Mouse (Mus musculus): ENCODE measurements around the gene Hyls1. TPM values are rescaled to one million over a fixed set of nuclear protein-coding genes. Genes with fewer than 3 reads are reported as not detected.
A peak's percentile ranks its signal among the peaks of the same experiment; 100 is the strongest.

Gene Hyls1
- polyA plus RNA-seq, 1 experiment from 2014 or later, result 8.1 TPM

GRCm38 (mm10) chr9:35587674-35588073 lies 17.5 kb upstream of the Hyls1 start:
- Histone ChIP-seq H3K36me3 (ENCODE audit: insufficient read depth, low read length) (no peaks in the 10 kb centered on the region), H3K9me3 (replicated peaks; ENCODE audit: low read length) (no peaks in the 10 kb centered on the region), H3K4me3 (replicated peaks; ENCODE audit: low read depth, low read length) (no peak overlapping the region), H3K27ac (no peak overlapping the region), H3K27me3 (ENCODE audit: insufficient read depth, low read length) (no peaks in the 10 kb centered on the region), H3K4me2 (ENCODE audit: low read length) (no peak overlapping the region), H3K4me1 (replicated peaks; ENCODE audit: insufficient read depth, low read length) (no peaks in the 10 kb centered on the region), H3K9ac (ENCODE audit: low read depth, low read length) (no peak overlapping the region)
- ATAC-seq (replicated peaks; ENCODE audit: low FRiP score, low read depth) (no peak), DNase-seq (ENCODE audit: low spot score) (no peak)
- 78% methylated on average over 1 of the region's 1 CpGs for WGBS
- no peak for TF ChIP-seq CTCF (IDR thresholded peaks at IDR 0.05; ENCODE audit: low read depth)

GRCm38 (mm10) chr9:35574416-35574815 lies 4.2 kb upstream of the Hyls1 start:
- WGBS, result 3% methylated on average over 32 of the region's 32 CpGs
- peak overlapping the region; percentile 46 for H3K4me2 ChIP-seq (ENCODE audit: low read length)
- TF ChIP-seq CTCF (IDR thresholded peaks at IDR 0.05; ENCODE audit: low read depth), result no peak
- no peaks in the 10 kb centered on the region for H3K9me3 ChIP-seq (replicated peaks; ENCODE audit: low read length)
- H3K9ac ChIP-seq (ENCODE audit: low read depth, low read length), result 0 out of 2 replicates have a peak overlapping the region, but pooled peaks have one; percentile 31
- no peak for ATAC-seq (replicated peaks; ENCODE audit: low FRiP score, low read depth)
- H3K4me1 ChIP-seq (replicated peaks; ENCODE audit: insufficient read depth, low read length), result no peaks in the 10 kb centered on the region
- no peaks in the 10 kb centered on the region for H3K27me3 ChIP-seq (ENCODE audit: insufficient read depth, low read length)
- H3K27ac ChIP-seq, result no peak overlapping the region
- 0 out of 2 replicates have a peak overlapping the region, but pooled peaks have one; percentile 9 for H3K4me3 ChIP-seq (replicated peaks; ENCODE audit: low read depth, low read length)
- no peaks in the 10 kb centered on the region for H3K36me3 ChIP-seq (ENCODE audit: insufficient read depth, low read length)
- DNase-seq (ENCODE audit: low spot score), result no peak

GRCm38 (mm10) chr9:35570663-35571062 lies 465 bp upstream of the Hyls1 start:
- no peak for ATAC-seq (replicated peaks; ENCODE audit: low FRiP score, low read depth)
- no peaks in the 10 kb centered on the region for H3K4me1 ChIP-seq (replicated peaks; ENCODE audit: insufficient read depth, low read length)

GRCm38 (mm10) chr9:35567995-35568394 lies 2.2 kb downstream of the Hyls1 start:
- ATAC-seq (replicated peaks; ENCODE audit: low FRiP score, low read depth) (no peak), DNase-seq (ENCODE audit: low spot score) (no peak)
- no peak overlapping the region for H3K27ac ChIP-seq
- no peaks in the 10 kb centered on the region for H3K27me3 ChIP-seq (ENCODE audit: insufficient read depth, low read length)
- no peak for TF ChIP-seq CTCF (IDR thresholded peaks at IDR 0.05; ENCODE audit: low read depth)
- peaks cover 14% of the 10 kb centered on the region; the same call in 1 of the 2 replicates for H3K36me3 ChIP-seq (ENCODE audit: insufficient read depth, low read length)
- WGBS, result 75% methylated on average over 3 of the region's 3 CpGs
- H3K9me3 ChIP-seq (replicated peaks; ENCODE audit: low read length), result no peaks in the 10 kb centered on the region
- H3K4me3 ChIP-seq (replicated peaks; ENCODE audit: low read depth, low read length), result no peak overlapping the region
- no peak overlapping the region for H3K9ac ChIP-seq (ENCODE audit: low read depth, low read length)
- H3K4me1 ChIP-seq (replicated peaks; ENCODE audit: insufficient read depth, low read length), result no peaks in the 10 kb centered on the region
- no peak overlapping the region for H3K4me2 ChIP-seq (ENCODE audit: low read length)

More at GRCm38 (mm10) chr9:35570663-35571062, 465 bp upstream of the Hyls1 start:
- DNase-seq (ENCODE audit: low spot score), result no peak
- WGBS, result 9% methylated on average over 5 of the region's 5 CpGs
- H3K36me3 ChIP-seq (ENCODE audit: insufficient read depth, low read length), result 0 out of 2 replicates have a peak, but pooled peaks cover 3% of the 10 kb centered on the region
- H3K4me3 ChIP-seq (replicated peaks; ENCODE audit: low read depth, low read length), result peak overlapping the region; percentile 60
- TF ChIP-seq CTCF (IDR thresholded peaks at IDR 0.05; ENCODE audit: low read depth), result no peak
- peak overlapping the region; percentile 55 for H3K4me2 ChIP-seq (ENCODE audit: low read length)
- no peaks in the 10 kb centered on the region for H3K9me3 ChIP-seq (replicated peaks; ENCODE audit: low read length)
- H3K27me3 ChIP-seq (ENCODE audit: insufficient read depth, low read length), result no peaks in the 10 kb centered on the region
- no peak overlapping the region; the same call in 1 of the 2 replicates for H3K9ac ChIP-seq (ENCODE audit: low read depth, low read length)
- H3K27ac ChIP-seq, result no peak overlapping the region

- Histone ChIP-seq H3K27me3 (ENCODE audit: insufficient read depth, low read length) (no peaks in the 10 kb centered on the region), H3K9ac (ENCODE audit: low read depth, low read length) (no peak overlapping the region), H3K9me3 (replicated peaks; ENCODE audit: low read length) (no peaks in the 10 kb centered on the region), H3K36me3 (ENCODE audit: insufficient read depth, low read length) (peaks cover 20% of the 10 kb centered on the region; the same call in 1 of the 2 replicates), H3K27ac (no peak overlapping the region), H3K4me1 (replicated peaks; ENCODE audit: insufficient read depth, low read length) (peaks cover 8% of the 10 kb centered on the region; the same call in 1 of the 2 replicates), H3K4me3 (replicated peaks; ENCODE audit: low read depth, low read length) (no peak overlapping the region), H3K4me2 (ENCODE audit: low read length) (no peak overlapping the region)
- DNase-seq (ENCODE audit: low spot score) (no peak), ATAC-seq (replicated peaks; ENCODE audit: low FRiP score, low read depth) (no peak)
- no peak for TF ChIP-seq CTCF (IDR thresholded peaks at IDR 0.05; ENCODE audit: low read depth)
- 95% methylated on average over 5 of the region's 5 CpGs for WGBS
Measured at GRCm38 (mm10) chr9:35564536-35565240, 5.5 kb downstream of the Hyls1 start.

- WGBS, result 90% methylated on average over 6 of the region's 6 CpGs
- H3K9ac ChIP-seq (ENCODE audit: low read depth, low read length), result no peak overlapping the region
- H3K4me3 ChIP-seq (replicated peaks; ENCODE audit: low read depth, low read length), result no peak overlapping the region
- ATAC-seq (replicated peaks; ENCODE audit: low FRiP score, low read depth) (no peak), DNase-seq (ENCODE audit: low spot score) (no peak)
- H3K36me3 ChIP-seq (ENCODE audit: insufficient read depth, low read length), result peaks cover 17% of the 10 kb centered on the region; the same call in 1 of the 2 replicates
- H3K4me2 ChIP-seq (ENCODE audit: low read length), result no peak overlapping the region
- no peak for TF ChIP-seq CTCF (IDR thresholded peaks at IDR 0.05; ENCODE audit: low read depth)
- no peak overlapping the region for H3K27ac ChIP-seq
- no peaks in the 10 kb centered on the region for H3K9me3 ChIP-seq (replicated peaks; ENCODE audit: low read length)
- peaks cover 12% of the 10 kb centered on the region for H3K4me1 ChIP-seq (replicated peaks; ENCODE audit: insufficient read depth, low read length)
- H3K27me3 ChIP-seq (ENCODE audit: insufficient read depth, low read length), result 0 out of 2 replicates have a peak, but pooled peaks cover 5% of the 10 kb centered on the region
Measured at GRCm38 (mm10) chr9:35561583-35561982, 8.6 kb downstream of the Hyls1 start.
